Mouse (Mus musculus) MEL (cell line): Measurements from ENCODE around the gene Serf2.

ENCODE experiments used
- BHLHE40 ChIP-seq: IDR thresholded peaks from 2 replicates; pipeline ENCODE4 v1.6.1; 2012; ENCODE audit warnings: low read depth, mild to moderate bottlenecking, inconsistent platforms, low read length, improper control_type of control experiment, borderline replicate concordance
- CTCF ChIP-seq, 3 experiments: IDR thresholded peaks in 2 of 3; conservative IDR thresholded peaks in 1 of 3; 2 replicates each; pipeline ENCODE4 v1.5.1; 2011 to 2012; ENCODE audit warnings: low read length in 3 of 3, low read depth in 2 of 3, mild to moderate bottlenecking in 2 of 3, improper control_type of control experiment in 1 of 3, inconsistent platforms in 1 of 3, mixed read lengths in 1 of 3, moderate library complexity in 1 of 3; ENCODE audit not compliant: control insufficient read depth in 1 of 3, insufficient read depth in 1 of 3, poor library complexity in 1 of 3, severe bottlenecking in 1 of 3
- E2F4 ChIP-seq: IDR thresholded peaks from 2 replicates; pipeline ENCODE4 v1.6.1; 2011; ENCODE audit warnings: low read depth, low read length, improper control_type of control experiment, borderline replicate concordance
- POLR2A ChIP-seq, 2 experiments: IDR thresholded peaks; 2 replicates each; pipeline ENCODE4 v1.6.1; 2011 to 2012; ENCODE audit warnings: low read length in 2 of 2, mild to moderate bottlenecking in 2 of 2, control low read depth in 1 of 2, improper control_type of control experiment in 1 of 2, low read depth in 1 of 2, moderate library complexity in 1 of 2; ENCODE audit not compliant: control insufficient read depth in 1 of 2, insufficient read depth in 1 of 2, poor library complexity in 1 of 2
- TCF12 ChIP-seq: IDR thresholded peaks from 2 replicates; pipeline ENCODE4 v1.6.1; 2014; ENCODE audit warnings: low read depth, mild to moderate bottlenecking, inconsistent platforms, low read length, improper control_type of control experiment, moderate library complexity
- ZKSCAN1 ChIP-seq: IDR thresholded peaks from 2 replicates; pipeline ENCODE4 v1.6.1; 2012; ENCODE audit warnings: low read depth, mild to moderate bottlenecking, inconsistent platforms, low read length, improper control_type of control experiment, moderate library complexity
- ZMIZ1 ChIP-seq: IDR thresholded peaks from 2 replicates; pipeline ENCODE4 v1.6.1; 2012; ENCODE audit warnings: low read depth, mild to moderate bottlenecking, inconsistent platforms, low read length, improper control_type of control experiment, moderate library complexity

DNA sequence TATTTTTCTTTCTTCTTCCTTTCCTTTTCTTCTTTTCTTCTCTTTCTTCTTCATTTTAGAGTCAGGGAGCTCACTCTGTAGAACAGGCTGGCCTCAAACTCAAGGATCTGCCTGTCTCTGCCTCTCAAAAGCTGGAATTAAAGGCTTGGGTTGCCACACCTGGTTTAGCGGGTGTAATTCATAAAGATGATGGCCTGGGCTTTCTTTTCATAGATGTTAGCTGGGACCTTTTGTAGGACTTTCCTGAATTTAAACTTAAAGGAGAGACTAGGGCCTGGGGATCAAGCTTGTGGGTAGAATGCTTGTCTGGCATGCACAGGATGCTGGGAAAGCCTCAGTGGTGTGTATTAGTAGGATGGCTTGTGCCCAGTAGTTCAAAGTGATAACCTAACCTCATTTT, 4.8 kb upstream of the Serf2 start, which contains the start of gene Ell3:
- TF ChIP-seq ZMIZ1: no peak
- no peak for TF ChIP-seq E2F4
- TF ChIP-seq POLR2A (IDR thresholded peaks at IDR 0.05; ENCODE audit: control insufficient read depth in 1 of 2, insufficient read depth in 1 of 2, low read depth in 1 of 2, low read length in 2 of 2, poor library complexity in 1 of 2): no peak
- TF ChIP-seq CTCF (IDR thresholded peaks at IDR 0.05 in 2 of 3, conservative IDR thresholded peaks at IDR 0.05 in 1 of 3; ENCODE audit: control insufficient read depth in 1 of 3, insufficient read depth in 1 of 3, low read depth in 2 of 3, low read length in 3 of 3, poor library complexity in 1 of 3, severe bottlenecking in 1 of 3): no peak
- no peak for TF ChIP-seq TCF12
- no peak for TF ChIP-seq BHLHE40
- no peak for TF ChIP-seq ZKSCAN1
